Mouse (Mus musculus) brain, embryonic 18.5 days (tissue): ENCODE data around the gene Mdh2.

Experiments
- DNase-seq: peaks from one replicate; pipeline ENCODE4 v3.0.0-alpha.2; 2012; ENCODE audit warnings: low read depth, low spot score

The Mdh2 gene

GRCm38 (mm10) chr5:135776546-135776945 is 1.7 kb upstream of the Mdh2 start:
- DNase-seq = no peak

- no peak for DNase-seq
Observed at GRCm38 (mm10) chr5:135777796-135778470, 347 bp upstream of the Mdh2 start, which contains the start of gene Styxl1. Styxl1 (minus strand) TSS chr5:135778385.

- DNase-seq = no peak
Observed at GRCm38 (mm10) chr5:135780331-135780730, 2.1 kb downstream of the Mdh2 start.

GRCm38 (mm10) chr5:135782901-135783300 is 4.6 kb downstream of the Mdh2 start:
- no peak for DNase-seq

GRCm38 (mm10) chr5:135793996-135794858 is 15.9 kb downstream of the Mdh2 start:
- no peak for DNase-seq

GRCm38 (mm10) chr5:135794859-135795181 is 16.5 kb downstream of the Mdh2 start:
- no peak for DNase-seq

GRCm38 (mm10) chr5:135799746-135800145 is 21.5 kb downstream of the Mdh2 start:
- no peak for DNase-seq

- DNase-seq = no peak
Observed at GRCm38 (mm10) chr5:135800927-135801326, 22.6 kb downstream of the Mdh2 start.

- no peak for DNase-seq
Observed at GRCm38 (mm10) chr5:135802641-135803040, 24.4 kb downstream of the Mdh2 start.

- DNase-seq = no peak
Observed at GRCm38 (mm10) chr5:135803135-135803534, 24.9 kb downstream of the Mdh2 start.

- no peak for DNase-seq
Observed at GRCm38 (mm10) chr5:135803676-135804075, 25.4 kb downstream of the Mdh2 start.

- DNase-seq = no peak
Observed at GRCm38 (mm10) chr5:135804735-135805134, 26.5 kb downstream of the Mdh2 start.

- peak; percentile 69 for DNase-seq
Observed at GRCm38 (mm10) chr5:135806555-135807262, 28.4 kb downstream of the Mdh2 start, which contains the start of gene Srrm3. Srrm3 (plus strand) TSS chr5:135806890.

GRCm38 (mm10) chr5:135807263-135807637 is 29.0 kb downstream of the Mdh2 start:
- DNase-seq = no peak

GRCm38 (mm10) chr5:135812991-135813390 is 34.7 kb downstream of the Mdh2 start:
- no peak for DNase-seq

- DNase-seq = no peak
Observed at GRCm38 (mm10) chr5:135818491-135818890, 40.2 kb downstream of the Mdh2 start.

GRCm38 (mm10) chr5:135822316-135822944 is 44.1 kb downstream of the Mdh2 start:
- DNase-seq = no peak

- no peak for DNase-seq
Observed at GRCm38 (mm10) chr5:135824517-135824916, 46.2 kb downstream of the Mdh2 start.

- no peak for DNase-seq
Observed at GRCm38 (mm10) chr5:135826225-135826624, 47.9 kb downstream of the Mdh2 start.

GRCm38 (mm10) chr5:135829381-135829780 is 51.1 kb downstream of the Mdh2 start:
- DNase-seq = no peak

GRCm38 (mm10) chr5:135832729-135833128 is 54.4 kb downstream of the Mdh2 start:
- DNase-seq = no peak
